Comparison of ENCODE assay signal across 8 mouse cellular contexts in the genomic region with DNA sequence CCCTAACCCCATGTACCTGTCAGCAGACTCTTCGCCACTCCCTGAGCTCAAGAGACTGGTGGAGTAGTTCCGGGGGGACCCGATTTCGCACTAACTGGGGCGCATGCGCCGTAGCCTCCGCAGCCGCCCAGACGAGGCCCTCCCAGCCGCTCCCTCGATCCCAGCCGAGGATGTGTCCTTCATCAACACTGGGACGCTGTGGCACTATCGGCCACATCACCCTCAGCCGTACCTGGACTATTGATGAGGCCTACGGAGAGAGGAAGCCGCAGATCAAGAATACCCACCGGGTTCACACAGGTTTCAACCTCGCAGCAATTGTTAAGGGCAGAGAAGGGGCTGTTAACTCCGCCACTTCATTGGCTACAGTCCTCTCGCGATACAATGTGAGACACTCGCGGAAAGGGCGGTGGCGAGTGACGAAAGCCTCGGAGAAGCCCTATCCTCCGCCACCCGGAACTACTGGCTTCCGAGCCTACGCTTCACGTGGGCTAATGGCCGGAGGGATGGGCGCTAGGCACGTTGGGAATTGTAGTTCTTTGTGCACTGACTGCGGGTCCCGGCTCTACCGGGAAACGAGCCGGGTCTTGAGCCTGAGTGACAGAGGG. TPM values are rescaled to one million over a fixed set of nuclear protein-coding genes. Genes with fewer than 3 reads are reported as not detected.
A peak's percentile ranks its signal among the peaks of the same experiment; 100 is the strongest.
DNase-seq lines count a peak whose midpoint lies in the region; ATAC-seq lines count a peak whose summit lies in the region.

No protein-coding gene starts in this region.

- intact Hi-C loops in left cerebral cortex, postnatal 14 days (cut with DNase I), result loop anchor here (5.0 kb wide), 1 partner anchor 105 kb away; a partner anchor contains a TSS

- peak overlapping the region; percentile 84 for H3K4me3 ChIP-seq in intestine, embryonic 14.5 days (ENCODE audit: low read depth, low read length)

- DNase-seq in adrenal gland, adult 18-20 months (ENCODE audit: low spot score in 2 of 2), result peak; percentile 89 to 92
- peak; percentile 99 for DNase-seq in embryo, embryonic 11 days
- DNase-seq in gastrocnemius, postnatal 25 days, result peak; percentile 98
- peak; percentile 97 for DNase-seq in intestine, embryonic 14.5 days (ENCODE audit: low spot score)
- peak; percentile 98 to 99 for DNase-seq in left cerebral cortex, postnatal 14 days (ENCODE audit: low spot score in 2 of 2)
- DNase-seq in mesoderm, embryonic 11.5 days (ENCODE audit: low read depth, low spot score), result peak; percentile 99
- peak; percentile 97 to 99 for DNase-seq in right cerebral cortex, postnatal 36 days (ENCODE audit: low spot score in 2 of 2)
- DNase-seq in yolk sac, embryonic 10.5 days (ENCODE audit: low spot score), result peak; percentile 98

- no peaks in the 10 kb centered on the region for H3K27me3 ChIP-seq in intestine, embryonic 14.5 days (replicated peaks; ENCODE audit: control insufficient read depth, insufficient read depth, low read length)

- H3K27ac ChIP-seq in intestine, embryonic 14.5 days (ENCODE audit: low read depth), result peak overlapping the region; percentile 88

- under 1% methylated on average over 42 of the region's 42 CpGs for WGBS in intestine, embryonic 14.5 days

- peak; percentile 96 for ATAC-seq in intestine, embryonic 14.5 days (replicated peaks; ENCODE audit: low FRiP score, low TSS enrichment, low read depth)

- peak overlapping the region; percentile 88 for H3K9ac ChIP-seq in intestine, embryonic 14.5 days (ENCODE audit: low read length)

- peak overlapping the region; percentile 68 for H3K4me2 ChIP-seq in intestine, embryonic 14.5 days (ENCODE audit: low read length)

- H3K36me3 ChIP-seq in intestine, embryonic 14.5 days (ENCODE audit: control insufficient read depth, insufficient read depth, low read length), result peaks cover 35% of the 10 kb centered on the region

- no peaks in the 10 kb centered on the region for H3K9me3 ChIP-seq in intestine, embryonic 14.5 days (ENCODE audit: control insufficient read depth, low read length)

- H3K4me1 ChIP-seq in intestine, embryonic 14.5 days (replicated peaks; ENCODE audit: control insufficient read depth, insufficient read depth, low read length), result peaks cover 13% of the 10 kb centered on the region

RNA-seq across cellular contexts. Expression of a gene that starts 0.7 kb away (rescaled TPM):
- 10 to 100 TPM; 71.7 to 77.9 TPM for total RNA-seq in adrenal gland, adult 18-20 months (2021)
- total RNA-seq in gastrocnemius, postnatal 25 days (2021), result 10 to 100 TPM; 33.1 to 35.8 TPM
- polyA plus RNA-seq in intestine, embryonic 14.5 days (2014; fragmentation: Nextera tagmentation; extraction: Ambion mirVana), result 135 and 138 TPM in 2 replicates
- total RNA-seq in left cerebral cortex, postnatal 14 days (2021), result 10 to 100 TPM; 54.8 to 59.9 TPM

RNA-seq across cellular contexts. Expression of a gene that starts 0.8 kb away (rescaled TPM):
- total RNA-seq in adrenal gland, adult 18-20 months (2021), result 10 to 100 TPM; 47.2 to 47.8 TPM
- 10 to 100 TPM; 31.9 to 36.5 TPM for total RNA-seq in gastrocnemius, postnatal 25 days (2021)
- 25.7 and 27.1 TPM in 2 replicates for polyA plus RNA-seq in intestine, embryonic 14.5 days (2014; fragmentation: Nextera tagmentation; extraction: Ambion mirVana)
- 10 to 100 TPM; 34.6 to 34.7 TPM for total RNA-seq in left cerebral cortex, postnatal 14 days (2021)

RNA-seq across cellular contexts. Expression of a gene that starts 39.4 kb away (rescaled TPM):
- not detected for total RNA-seq in adrenal gland, adult 18-20 months (2021)
- not detected for total RNA-seq in gastrocnemius, postnatal 25 days (2021)
- polyA plus RNA-seq in intestine, embryonic 14.5 days (2014; fragmentation: Nextera tagmentation; extraction: Ambion mirVana), result not detected in 2 replicates
- total RNA-seq in left cerebral cortex, postnatal 14 days (2021), result not detected

Comparison
In these comparisons a context has a peak if more than half of its experiments do, and no peak if none do; other contexts are left out.
1. Peak in every context shown above with its lines: DNase-seq, ATAC-seq, H3K4me3 ChIP-seq and H3K27ac ChIP-seq.